Mouse (Mus musculus) CH12.LX (cell line): ENCODE measurements around the gene Rgs16.

Source experiments
- BHLHE40 ChIP-seq: IDR thresholded peaks from 2 replicates; pipeline ENCODE4 v1.6.1; 2011; ENCODE audit warnings: mild to moderate bottlenecking, low read depth, low read length, improper control_type of control experiment
- CTCF ChIP-seq, 2 experiments: IDR thresholded peaks in 1 of 2; conservative IDR thresholded peaks in 1 of 2; 2 replicates each; pipeline ENCODE4 v1.5.1; 2011 to 2012; ENCODE audit warnings: low read depth in 2 of 2, low read length in 2 of 2, improper control_type of control experiment in 1 of 2, inconsistent platforms in 1 of 2, mild to moderate bottlenecking in 1 of 2, moderate library complexity in 1 of 2
- ELF1 ChIP-seq: IDR thresholded peaks from 2 replicates; pipeline ENCODE4 v1.6.1; 2014; ENCODE audit warnings: low read depth, mild to moderate bottlenecking, inconsistent platforms, low read length, improper control_type of control experiment
- ETS1 ChIP-seq: conservative IDR thresholded peaks from 2 replicates; pipeline ENCODE4 v1.6.1; 2012; ENCODE audit warnings: low read depth, mild to moderate bottlenecking, inconsistent platforms, low read length, improper control_type of control experiment, moderate library complexity
- KAT2A ChIP-seq: IDR thresholded peaks from 2 replicates; pipeline ENCODE4 v1.6.1; 2012; ENCODE audit warnings: low read length, improper control_type of control experiment, inconsistent platforms; ENCODE audit not compliant: insufficient replicate concordance
- MAFK ChIP-seq: IDR thresholded peaks from 2 replicates; pipeline ENCODE4 v1.6.1; 2011; ENCODE audit warnings: low read length, improper control_type of control experiment; ENCODE audit not compliant: insufficient replicate concordance
- NELFE ChIP-seq: IDR thresholded peaks from 2 replicates; pipeline ENCODE4 v1.6.1; 2011; ENCODE audit warnings: low read depth, low read length, improper control_type of control experiment
- POLR2A ChIP-seq: IDR thresholded peaks from 2 replicates; pipeline ENCODE4 v1.6.1; 2011; ENCODE audit warnings: low read depth, mild to moderate bottlenecking, improper control_type of control experiment, low read length
- SMC3 ChIP-seq: IDR thresholded peaks from 2 replicates; pipeline ENCODE4 v1.6.1; 2011; ENCODE audit warnings: low read depth, low read length, improper control_type of control experiment
- TCF12 ChIP-seq: IDR thresholded peaks from 2 replicates; pipeline ENCODE4 v1.6.1; 2014; ENCODE audit warnings: low read depth, mild to moderate bottlenecking, inconsistent platforms, low read length, improper control_type of control experiment
- ZC3H11A ChIP-seq: IDR thresholded peaks from 2 replicates; pipeline ENCODE4 v1.6.1; 2012; ENCODE audit warnings: low read depth, mild to moderate bottlenecking, inconsistent platforms, low read length, improper control_type of control experiment
- ZNF384 ChIP-seq: IDR thresholded peaks from 2 replicates; pipeline ENCODE4 v1.6.1; 2012; ENCODE audit warnings: low read depth, low read length, improper control_type of control experiment, inconsistent platforms

- TF ChIP-seq CTCF (conservative IDR thresholded peaks at IDR 0.05 in 1 of 2, IDR thresholded peaks at IDR 0.05 in 1 of 2; ENCODE audit: low read depth in 2 of 2, low read length in 2 of 2) (no peak), ETS1 (no peak), NELFE (no peak), TCF12 (no peak), POLR2A (no peak), SMC3 (no peak), MAFK (no peak), ZC3H11A (no peak), KAT2A (no peak), ZNF384 (no peak), ELF1 (no peak), BHLHE40 (no peak)
Measured at GRCm38 (mm10) chr1:153770776-153771167, 30.6 kb downstream of the Rgs16 start.
